Mouse (Mus musculus) embryonic stem cell, embryonic (primary cell): Measurements from ENCODE around the gene Sin3b.

Experiments
- CTCF ChIA-PET, 4 experiments: fragments of 300-600 bp in 2 of 4; fragments of 350-600 bp in 2 of 4; sonication (Branson Sonifier 250); formaldehyde crosslinking; loops; one replicate each; lab custom pipeline; 2022; ENCODE audit warnings: inconsistent platforms in 2 of 4; lab: Charles Lee
- POLR2A ChIA-PET, 4 experiments: fragments of 300-600 bp in 2 of 4; fragments of 350-600 bp in 2 of 4; sonication (Branson Sonifier 250); formaldehyde crosslinking; loops; one replicate each; lab custom pipeline; 2022; ENCODE audit warnings: antibody characterized with exemption in 4 of 4, inconsistent platforms in 1 of 4; lab: Charles Lee

Sin3b gene

GRCm38 (mm10) chr8:72722769-72723650, at the start of gene Sin3b:
Gene Sin3b (plus strand): TSS chr8:72723285.
- CTCF ChIA-PET: no interaction called here
- POLR2A ChIA-PET: interaction anchor here in 2 of 4 experiments (1.0 to 1.8 kb wide), 5 partner anchors 8 to 68 kb away, joined by 3 to 6 read pairs (median 4); no protein-coding TSS in a partner anchor

- POLR2A ChIA-PET: interaction anchor here in 1 of 4 experiments (0.6 to 8.5 kb wide), 5 partner anchors 8 to 538 kb away, joined by 3 to 57 read pairs (median 3); no protein-coding TSS in a partner anchor
- CTCF ChIA-PET: interaction anchor here in 2 of 4 experiments (0.6 to 1.0 kb wide), 3 partner anchors 9 to 28 kb away, joined by 3 read pairs; no protein-coding TSS in a partner anchor
Measured at GRCm38 (mm10) chr8:72674184-72674583, 48.9 kb upstream of the Sin3b start.

- CTCF ChIA-PET: no interaction called here
- POLR2A ChIA-PET: interaction anchor here in 3 of 4 experiments (0.9 to 8.5 kb wide), 6 partner anchors 12 to 360 kb away, joined by 3 to 57 read pairs (median 8); no protein-coding TSS in a partner anchor
Measured at GRCm38 (mm10) chr8:72676436-72676835, 46.6 kb upstream of the Sin3b start.

GRCm38 (mm10) chr8:72676844-72677243, 46.2 kb upstream of the Sin3b start:
- CTCF ChIA-PET: interaction anchor here in 2 of 4 experiments (0.6 kb wide), 2 partner anchors 93 to 183 kb away, joined by 3 to 4 read pairs; no protein-coding TSS in a partner anchor
- POLR2A ChIA-PET: interaction anchor here (0.6 to 8.5 kb wide), 15 partner anchors 8 to 366 kb away, joined by 3 to 57 read pairs (median 4); no protein-coding TSS in a partner anchor

GRCm38 (mm10) chr8:72677331-72677730, 45.8 kb upstream of the Sin3b start:
- CTCF ChIA-PET: interaction anchor here in 2 of 4 experiments (0.6 kb wide), 2 partner anchors 93 to 183 kb away, joined by 3 to 4 read pairs; no protein-coding TSS in a partner anchor
- POLR2A ChIA-PET: interaction anchor here (0.6 to 8.5 kb wide), 19 partner anchors 8 to 366 kb away, joined by 3 to 57 read pairs (median 4); no protein-coding TSS in a partner anchor

GRCm38 (mm10) chr8:72680133-72680532, 43.0 kb upstream of the Sin3b start:
- CTCF ChIA-PET: interaction anchor here (0.5 to 4.8 kb wide), 53 partner anchors 9 to 929 kb away, joined by 3 to 23 read pairs (median 4); no protein-coding TSS in a partner anchor
- POLR2A ChIA-PET: interaction anchor here in 3 of 4 experiments (0.5 to 8.5 kb wide), 26 partner anchors 9 to 674 kb away, joined by 3 to 57 read pairs (median 4); partner anchors contain the start of genes Large1 (in 1 of the 3) and Smim7 (in 1 of the 3)

GRCm38 (mm10) chr8:72682051-72682687, 40.9 kb upstream of the Sin3b start:
- POLR2A ChIA-PET: interaction anchor here in 3 of 4 experiments (0.6 to 7.1 kb wide), 18 partner anchors 8 to 98 kb away, joined by 3 to 45 read pairs (median 4); partner anchors contain the start of gene Sin3b (in 1 of the 3)

GRCm38 (mm10) chr8:72683010-72683521, 40.0 kb upstream of the Sin3b start:
- POLR2A ChIA-PET: interaction anchor here in 3 of 4 experiments (1.0 to 7.1 kb wide), 12 partner anchors 9 to 66 kb away, joined by 3 to 45 read pairs (median 4); partner anchors contain the start of gene Sin3b (in 1 of the 3)
- CTCF ChIA-PET: interaction anchor here in 3 of 4 experiments (0.6 to 4.8 kb wide), 5 partner anchors 18 to 63 kb away, joined by 3 to 23 read pairs (median 7); no protein-coding TSS in a partner anchor

More at GRCm38 (mm10) chr8:72682051-72682687, 40.9 kb upstream of the Sin3b start:
- CTCF ChIA-PET: interaction anchor here in 3 of 4 experiments (0.6 to 4.8 kb wide), 8 partner anchors 22 to 74 kb away, joined by 3 to 23 read pairs (median 6); no protein-coding TSS in a partner anchor

- ChIA-PET POLR2A (interaction anchor here in 3 of 4 experiments (1.1 to 7.1 kb wide), 9 partner anchors 10 to 66 kb away, joined by 3 to 45 read pairs (median 4); partner anchors contain the start of gene Sin3b (in 1 of the 3)), CTCF (interaction anchor here in 3 of 4 experiments (0.6 to 4.8 kb wide), 4 partner anchors 18 to 204 kb away, joined by 3 to 23 read pairs (median 4); no protein-coding TSS in a partner anchor)
Measured at GRCm38 (mm10) chr8:72683572-72684099, 39.4 kb upstream of the Sin3b start.

GRCm38 (mm10) chr8:72698349-72698926, 24.6 kb upstream of the Sin3b start:
- ChIA-PET CTCF (interaction anchor here in 1 of 4 experiments (0.7 kb wide), 1 partner anchor 202 kb away, joined by 3 read pairs; no protein-coding TSS in a partner anchor), POLR2A (interaction anchor here in 1 of 4 experiments (0.6 kb wide), 1 partner anchor 161 kb away, joined by 5 read pairs; no protein-coding TSS in a partner anchor)

- POLR2A ChIA-PET: no interaction called here
Measured at GRCm38 (mm10) chr8:72712569-72712968, 10.5 kb upstream of the Sin3b start.

GRCm38 (mm10) chr8:72716594-72716993, 6.5 kb upstream of the Sin3b start:
- POLR2A ChIA-PET: interaction anchor here in 1 of 4 experiments (1.0 kb wide), 1 partner anchor 9 kb away, joined by 3 read pairs; no protein-coding TSS in a partner anchor

More at GRCm38 (mm10) chr8:72712569-72712968, 10.5 kb upstream of the Sin3b start:
- CTCF ChIA-PET: no interaction called here

GRCm38 (mm10) chr8:72720541-72720940, 2.5 kb upstream of the Sin3b start:
- POLR2A ChIA-PET: interaction anchor here in 3 of 4 experiments (0.6 to 2.1 kb wide), 5 partner anchors 14 to 61 kb away, joined by 3 to 7 read pairs (median 3); no protein-coding TSS in a partner anchor
- CTCF ChIA-PET: interaction anchor here in 1 of 4 experiments (0.7 kb wide), 1 partner anchor 41 kb away, joined by 5 read pairs; no protein-coding TSS in a partner anchor

More at GRCm38 (mm10) chr8:72716594-72716993, 6.5 kb upstream of the Sin3b start:
- CTCF ChIA-PET: interaction anchor here in 1 of 4 experiments (1.8 kb wide), 1 partner anchor 37 kb away, joined by 7 read pairs; no protein-coding TSS in a partner anchor

- POLR2A ChIA-PET: interaction anchor here in 2 of 4 experiments (1.5 to 1.9 kb wide), 4 partner anchors 13 to 41 kb away, joined by 3 to 8 read pairs (median 4); no protein-coding TSS in a partner anchor
- CTCF ChIA-PET: no interaction called here
Measured at GRCm38 (mm10) chr8:72723651-72724001, 541 bp downstream of the Sin3b start.

- ChIA-PET POLR2A (interaction anchor here in 3 of 4 experiments (0.6 to 1.6 kb wide), 7 partner anchors 9 to 198 kb away, joined by 3 to 7 read pairs (median 3); no protein-coding TSS in a partner anchor), CTCF (no interaction called here)
Measured at GRCm38 (mm10) chr8:72728636-72729035, 5.6 kb downstream of the Sin3b start.

GRCm38 (mm10) chr8:72735001-72735400, 11.9 kb downstream of the Sin3b start:
- ChIA-PET CTCF (interaction anchor here in 3 of 4 experiments (0.6 to 2.0 kb wide), 5 partner anchors 14 to 312 kb away, joined by 3 to 10 read pairs (median 4); no protein-coding TSS in a partner anchor), POLR2A (interaction anchor here in 3 of 4 experiments (0.6 to 2.0 kb wide), 5 partner anchors 10 to 52 kb away, joined by 4 to 7 read pairs (median 4); no protein-coding TSS in a partner anchor)
